Mouse (Mus musculus) MEL (cell line): ENCODE results near the gene Rassf5. TPM values are rescaled to one million over a fixed set of nuclear protein-coding genes. Genes with fewer than 3 reads are reported as not detected.

Experiments used
- DNase-seq: peaks from one replicate; pipeline ENCODE4 v3.0.0; 2011; ENCODE audit warnings: low read depth, low spot score
- H3K27ac ChIP-seq: 2 replicates; pipeline ENCODE4 v1.5.1; 2012; ENCODE audit warnings: low read depth, mild to moderate bottlenecking, control low read depth, low read length, moderate library complexity; ENCODE audit not compliant: control insufficient read depth
- H3K27me3 ChIP-seq, 2 experiments: fragments of 150-350 bp in 1 of 2; sonication (generic) in 1 of 2; 2 replicates each; pipeline ENCODE4 v1.6.1; 2012; ENCODE audit warnings: low read length in 2 of 2, mild to moderate bottlenecking in 2 of 2, improper control_type of control experiment in 1 of 2, moderate library complexity in 1 of 2; ENCODE audit not compliant: insufficient read depth in 2 of 2, control insufficient read depth in 1 of 2
- H3K36me3 ChIP-seq, 2 experiments: 2 replicates each; pipeline ENCODE4 v1.6.1; 2012 to 2014; ENCODE audit warnings: low read length in 2 of 2, improper control_type of control experiment in 1 of 2, inconsistent platforms in 1 of 2, mild to moderate bottlenecking in 1 of 2; ENCODE audit not compliant: insufficient read depth in 2 of 2, control insufficient read depth in 1 of 2
- H3K4me1 ChIP-seq, 2 experiments: fragments of 150-350 bp in 1 of 2; sonication (generic) in 1 of 2; 2 replicates each; pipeline ENCODE4 v1.6.1; 2012; ENCODE audit warnings: low read length in 2 of 2, improper control_type of control experiment in 1 of 2, mild to moderate bottlenecking in 1 of 2; ENCODE audit not compliant: insufficient read depth in 2 of 2, control insufficient read depth in 1 of 2
- H3K4me3 ChIP-seq, 2 experiments: fragments of 150-350 bp in 1 of 2; sonication (generic) in 1 of 2; 2 replicates each; pipeline ENCODE4 v1.5.1; 2012; ENCODE audit warnings: low read depth in 2 of 2, low read length in 2 of 2, mild to moderate bottlenecking in 2 of 2, moderate library complexity in 2 of 2, control low read depth in 1 of 2, improper control_type of control experiment in 1 of 2; ENCODE audit not compliant: control insufficient read depth in 1 of 2, insufficient read depth in 1 of 2
- H3K79me2 ChIP-seq: 2 replicates; pipeline ENCODE4 v1.6.1; 2012; ENCODE audit warnings: mild to moderate bottlenecking, low read length, moderate library complexity; ENCODE audit not compliant: control insufficient read depth, poor library complexity, insufficient read depth
- H3K9ac ChIP-seq: 2 replicates; pipeline ENCODE4 v1.6.1; 2012; ENCODE audit warnings: low read depth, mild to moderate bottlenecking, control low read depth, low read length, moderate library complexity; ENCODE audit not compliant: control insufficient read depth, poor library complexity, severe bottlenecking
- H3K9me3 ChIP-seq: fragments of 150-350 bp; sonication (generic); replicated peaks from 2 replicates; pipeline ENCODE4 v1.6.1; 2012; ENCODE audit warnings: mild to moderate bottlenecking, low read length, improper control_type of control experiment, moderate library complexity; ENCODE audit not compliant: insufficient read depth
- CHD1 ChIP-seq: IDR thresholded peaks from 2 replicates; pipeline ENCODE4 v1.6.1; 2012; ENCODE audit warnings: low read depth, mild to moderate bottlenecking, inconsistent platforms, low read length, improper control_type of control experiment
- ELF1 ChIP-seq: IDR thresholded peaks from 2 replicates; pipeline ENCODE4 v1.6.1; 2014; ENCODE audit warnings: low read depth, mild to moderate bottlenecking, inconsistent platforms, low read length, improper control_type of control experiment, moderate library complexity
- EP300 ChIP-seq, 2 experiments: IDR thresholded peaks; 2 replicates each; pipeline ENCODE4 v1.6.1; 2011; ENCODE audit warnings: improper control_type of control experiment in 2 of 2, low read length in 2 of 2, low read depth in 1 of 2, mild to moderate bottlenecking in 1 of 2
- GABPA ChIP-seq: IDR thresholded peaks from 2 replicates; pipeline ENCODE4 v1.6.1; 2012; ENCODE audit warnings: low read depth, mild to moderate bottlenecking, inconsistent platforms, low read length, improper control_type of control experiment, moderate library complexity
- GATA1 ChIP-seq: IDR thresholded peaks from 2 replicates; pipeline ENCODE4 v1.6.1; 2011; ENCODE audit warnings: low read depth, low read length, improper control_type of control experiment
- HCFC1 ChIP-seq: IDR thresholded peaks from 2 replicates; pipeline ENCODE4 v1.6.1; 2012; ENCODE audit warnings: low read depth, mild to moderate bottlenecking, inconsistent platforms, low read length, improper control_type of control experiment, moderate library complexity
- KAT2A ChIP-seq: conservative IDR thresholded peaks from 2 replicates; pipeline ENCODE4 v1.6.1; 2012; ENCODE audit warnings: low read depth, low read length, improper control_type of control experiment, inconsistent platforms
- MAFK ChIP-seq: IDR thresholded peaks from 2 replicates; pipeline ENCODE4 v1.6.1; 2011; ENCODE audit warnings: low read depth, mild to moderate bottlenecking, low read length, improper control_type of control experiment, borderline replicate concordance
- MEF2A ChIP-seq: IDR thresholded peaks from 2 replicates; pipeline ENCODE4 v1.6.1; 2014; ENCODE audit warnings: low read depth, mild to moderate bottlenecking, inconsistent platforms, low read length, improper control_type of control experiment; ENCODE audit not compliant: poor library complexity, insufficient replicate concordance, severe bottlenecking; ENCODE audit errors: extremely low read depth
- MXI1 ChIP-seq: IDR thresholded peaks from 2 replicates; pipeline ENCODE4 v1.6.1; 2011; ENCODE audit warnings: mild to moderate bottlenecking, low read depth, low read length, improper control_type of control experiment
- NELFE ChIP-seq: IDR thresholded peaks from 2 replicates; pipeline ENCODE4 v1.6.1; 2011; ENCODE audit warnings: low read depth, low read length, improper control_type of control experiment
- NRF1 ChIP-seq: IDR thresholded peaks from 2 replicates; pipeline ENCODE4 v1.6.1; 2014; ENCODE audit warnings: low read depth, mild to moderate bottlenecking, inconsistent platforms, low read length, improper control_type of control experiment, moderate library complexity; ENCODE audit not compliant: poor library complexity, insufficient read depth, severe bottlenecking
- POLR2AphosphoS5 ChIP-seq: IDR thresholded peaks from 2 replicates; pipeline ENCODE4 v1.6.1; 2012; ENCODE audit warnings: low read depth, borderline replicate concordance, mild to moderate bottlenecking, inconsistent platforms, low read length, moderate library complexity, mixed read lengths
- RAD21 ChIP-seq: IDR thresholded peaks from 2 replicates; pipeline ENCODE4 v1.6.1; 2011; ENCODE audit warnings: mild to moderate bottlenecking, low read depth, low read length, improper control_type of control experiment
- SMC3 ChIP-seq: IDR thresholded peaks from 2 replicates; pipeline ENCODE4 v1.6.1; 2011; ENCODE audit warnings: low read depth, low read length, improper control_type of control experiment
- ZC3H11A ChIP-seq: IDR thresholded peaks from 2 replicates; pipeline ENCODE4 v1.6.1; 2012; ENCODE audit warnings: low read depth, mild to moderate bottlenecking, inconsistent platforms, low read length, improper control_type of control experiment
- ZMIZ1 ChIP-seq: IDR thresholded peaks from 2 replicates; pipeline ENCODE4 v1.6.1; 2012; ENCODE audit warnings: low read depth, mild to moderate bottlenecking, inconsistent platforms, low read length, improper control_type of control experiment, moderate library complexity
- polyA plus RNA-seq, 2 experiments: library from polyadenylated mRNA; stranded (reverse) in 1 of 2; unstranded in 1 of 2; fragments of >175 nt in 1 of 2; fragments of >200 nt in 1 of 2; gene quantifications; 2 replicates each; pipeline versions ENCODE4 v1.2.1 to v1.2.4; 2012; ENCODE audit warnings: low replicate concordance in 2 of 2, low read depth in 1 of 2; ENCODE audit not compliant: insufficient read length in 2 of 2, insufficient read depth in 1 of 2, missing spikeins in 1 of 2
- total RNA-seq: library from RNA; depleted of rRNA; stranded (reverse); fragments of 300-350 nt; gene quantifications from 2 replicates; pipeline ENCODE4 v1.2.3, GENCODE M21; 2012

Rassf5 gene
- total and polyA plus RNA-seq, 3 experiments: 14.8 to 28.8 TPM; not detected in 1

- Histone ChIP-seq H3K4me3 (no peak overlapping the region), H3K9ac (no peak overlapping the region), H3K27me3 (peaks cover 23 to 37% of the 10 kb centered on the region in 2 experiments), H3K79me2 (no peaks in the 10 kb centered on the region), H3K4me1 (no peaks in the 10 kb centered on the region), H3K36me3 (no peaks in the 10 kb centered on the region), H3K27ac (no peak overlapping the region), H3K9me3 (no peaks in the 10 kb centered on the region)
- no peak for TF ChIP-seq NRF1
- no peak for TF ChIP-seq NELFE
- no peak for DNase-seq
Observed at GRCm38 (mm10) chr1:131239576-131240193, 5.4 kb downstream of the Rassf5 start.

GRCm38 (mm10) chr1:131238931-131239381 lies 6.1 kb downstream of the Rassf5 start:
- H3K79me2 ChIP-seq: no peaks in the 10 kb centered on the region

GRCm38 (mm10) chr1:131236077-131236476 lies 9.0 kb downstream of the Rassf5 start:
- H3K4me1 ChIP-seq: no peaks in the 10 kb centered on the region
- TF ChIP-seq MXI1 (no peak), ELF1 (no peak), MAFK (no peak), NELFE (no peak), KAT2A (no peak), ZMIZ1 (no peak), GATA1 (no peak), GABPA (no peak), POLR2AphosphoS5 (no peak)

More at GRCm38 (mm10) chr1:131238931-131239381, 6.1 kb downstream of the Rassf5 start:
- TF ChIP-seq RAD21: no peak
- no peak for TF ChIP-seq EP300 (IDR thresholded peaks at IDR 0.05; ENCODE audit: low read depth in 1 of 2, low read length in 2 of 2)
- no peak for TF ChIP-seq MEF2A
- TF ChIP-seq CHD1: no peak
- TF ChIP-seq SMC3: no peak
- no peak for TF ChIP-seq HCFC1
- no peak for TF ChIP-seq ZC3H11A
- Histone ChIP-seq H3K36me3 (no peaks in the 10 kb centered on the region), H3K9me3 (no peaks in the 10 kb centered on the region), H3K9ac (no peak overlapping the region), H3K4me1 (no peaks in the 10 kb centered on the region), H3K4me3 (no peak overlapping the region), H3K27me3 (peaks cover 20 to 39% of the 10 kb centered on the region in 2 experiments), H3K27ac (no peak overlapping the region)
- DNase-seq: no peak

More at GRCm38 (mm10) chr1:131236077-131236476, 9.0 kb downstream of the Rassf5 start:
- Histone ChIP-seq H3K9ac (no peak overlapping the region), H3K9me3 (no peaks in the 10 kb centered on the region), H3K27ac (no peak overlapping the region), H3K4me3 (no peak overlapping the region), H3K79me2 (no peaks in the 10 kb centered on the region), H3K27me3 (peaks cover 19 to 40% of the 10 kb centered on the region in 2 experiments), H3K36me3 (no peaks in the 10 kb centered on the region)
- DNase-seq: no peak
